Mouse (Mus musculus) E14TG2a.4 (cell line): ENCODE data around the gene Vps54.

Experiments used
- CTCF ChIP-seq: conservative IDR thresholded peaks from 2 replicates; pipeline ENCODE4 v1.5.1; 2014; ENCODE audit warnings: low read length
- POU5F1 ChIP-seq: IDR thresholded peaks from 2 replicates; pipeline ENCODE4 v1.6.1; 2014; ENCODE audit warnings: low read length, borderline replicate concordance

DNA sequence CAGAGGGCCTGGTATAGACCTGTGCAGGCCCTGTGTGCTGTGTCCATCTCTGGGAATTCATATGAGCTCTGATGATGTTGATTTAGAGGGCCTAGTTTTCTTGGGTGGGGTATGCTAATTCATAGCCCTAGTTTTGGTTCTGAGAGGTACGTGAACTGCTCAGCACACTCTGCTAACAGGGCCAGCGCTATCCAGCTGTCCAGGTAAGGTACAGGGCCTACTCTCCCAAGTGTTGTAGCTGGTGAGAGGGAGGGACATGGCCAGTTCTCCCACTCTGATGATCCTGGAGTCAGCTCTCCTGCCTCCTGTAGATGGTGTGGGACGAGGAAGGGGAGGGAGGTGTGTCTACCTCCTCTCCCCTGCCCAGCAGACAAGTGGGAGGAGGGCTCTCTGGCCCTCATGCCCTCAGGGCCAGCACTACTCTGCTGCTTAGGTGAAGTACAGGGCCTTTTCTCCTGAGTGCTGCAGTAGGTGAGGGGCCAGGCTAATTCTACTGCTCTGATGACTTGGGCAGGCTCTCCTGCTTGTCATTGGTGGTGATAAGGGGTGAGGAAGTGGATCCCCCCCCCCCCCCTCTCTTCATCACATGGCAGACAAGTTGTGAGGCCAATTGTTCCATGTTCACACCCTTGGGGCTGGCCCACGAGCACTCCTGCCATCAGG lies 8.3 kb downstream of the Vps54 start:
- no peak for TF ChIP-seq CTCF
- no peak for TF ChIP-seq POU5F1
